Mouse (Mus musculus): ENCODE measurements around the gene Frs2. TPM values are rescaled to one million over a fixed set of nuclear protein-coding genes. Genes with fewer than 3 reads are reported as not detected.

The Frs2 gene
- polyA plus RNA-seq, 1 experiment: 36.3 TPM

- Histone ChIP-seq H3K4me1 (ENCODE audit: control insufficient read depth, insufficient read depth, low read length) (no peaks in the 10 kb centered on the region; the same call in 1 of the 2 replicates), H3K27me3 (ENCODE audit: control insufficient read depth, insufficient read depth, low read length) (no peaks in the 10 kb centered on the region), H3K4me3 (replicated peaks; ENCODE audit: insufficient read depth, low read depth, low read length) (no peak overlapping the region), H3K27ac (ENCODE audit: insufficient read depth, low read length) (no peak overlapping the region)
- TF ChIP-seq POLR2A (IDR thresholded peaks at IDR 0.05; ENCODE audit: borderline replicate concordance, insufficient read depth, low read length): no peak
- no peak for TF ChIP-seq CTCF (IDR thresholded peaks at IDR 0.05; ENCODE audit: borderline replicate concordance, insufficient read depth, low read depth, low read length)
- WGBS: 89% methylated on average over 18 of the region's 18 CpGs
- DNase-seq: no peak
These were observed 76.0 kb downstream of the Frs2 start for GRCm38 (mm10) chr10:117072191-117072888.

GRCm38 (mm10) chr10:117069109-117069508 lies 79.2 kb downstream of the Frs2 start:
- Histone ChIP-seq H3K27me3 (ENCODE audit: control insufficient read depth, insufficient read depth, low read length) (no peaks in the 10 kb centered on the region), H3K27ac (ENCODE audit: insufficient read depth, low read length) (no peak overlapping the region), H3K4me3 (replicated peaks; ENCODE audit: insufficient read depth, low read depth, low read length) (no peak overlapping the region), H3K4me1 (ENCODE audit: control insufficient read depth, insufficient read depth, low read length) (no peaks in the 10 kb centered on the region)
- DNase-seq: no peak
- 97% methylated on average over 3 of the region's 3 CpGs for WGBS
- TF ChIP-seq CTCF (IDR thresholded peaks at IDR 0.05; ENCODE audit: borderline replicate concordance, insufficient read depth, low read depth, low read length) (no peak), POLR2A (IDR thresholded peaks at IDR 0.05; ENCODE audit: borderline replicate concordance, insufficient read depth, low read length) (no peak)

- H3K27ac ChIP-seq (ENCODE audit: insufficient read depth, low read length): no peak overlapping the region
- H3K27me3 ChIP-seq (ENCODE audit: control insufficient read depth, insufficient read depth, low read length): no peaks in the 10 kb centered on the region
- no peak for DNase-seq
- 6% methylated on average over 7 of the region's 7 CpGs for WGBS
- TF ChIP-seq CTCF (IDR thresholded peaks at IDR 0.05; ENCODE audit: borderline replicate concordance, insufficient read depth, low read depth, low read length) (no peak), POLR2A (IDR thresholded peaks at IDR 0.05; ENCODE audit: borderline replicate concordance, insufficient read depth, low read length) (no peak)
- peaks cover 3% of the 10 kb centered on the region; the same call in 1 of the 2 replicates for H3K4me1 ChIP-seq (ENCODE audit: control insufficient read depth, insufficient read depth, low read length)
- peak overlapping the region; percentile 67 for H3K4me3 ChIP-seq (replicated peaks; ENCODE audit: insufficient read depth, low read depth, low read length)
These were observed 84.3 kb downstream of the Frs2 start for GRCm38 (mm10) chr10:117064076-117064475.

- no peaks in the 10 kb centered on the region for H3K27me3 ChIP-seq (ENCODE audit: control insufficient read depth, insufficient read depth, low read length)
- H3K27ac ChIP-seq (ENCODE audit: insufficient read depth, low read length): no peak within 1 kb of the TSS
- H3K4me1 ChIP-seq (ENCODE audit: control insufficient read depth, insufficient read depth, low read length): peaks cover 3% of the 10 kb centered on the region; the same call in 1 of the 2 replicates
- H3K4me3 ChIP-seq (replicated peaks; ENCODE audit: insufficient read depth, low read depth, low read length): peak within 1 kb of the TSS; percentile 67
- peak; percentile 90 to 92 for DNase-seq
- TF ChIP-seq CTCF (IDR thresholded peaks at IDR 0.05; ENCODE audit: borderline replicate concordance, insufficient read depth, low read depth, low read length) (no peak), POLR2A (IDR thresholded peaks at IDR 0.05; ENCODE audit: borderline replicate concordance, insufficient read depth, low read length) (peak; percentile 82)
- under 1% methylated on average over 68 of the region's 68 CpGs for WGBS
These were observed 84.9 kb downstream of the Frs2 start, which contains the start of gene Cct2 for GRCm38 (mm10) chr10:117063254-117064021. Gene Cct2 (minus strand): TSS chr10:117063814.

GRCm38 (mm10) chr10:117062894-117063253 lies 85.5 kb downstream of the Frs2 start:
- 2% methylated on average over 15 of the region's 15 CpGs for WGBS

GRCm38 (mm10) chr10:117055668-117056067 lies 92.7 kb downstream of the Frs2 start:
- Histone ChIP-seq H3K27me3 (ENCODE audit: control insufficient read depth, insufficient read depth, low read length) (no peaks in the 10 kb centered on the region), H3K27ac (ENCODE audit: insufficient read depth, low read length) (no peak overlapping the region), H3K4me3 (replicated peaks; ENCODE audit: insufficient read depth, low read depth, low read length) (no peak overlapping the region), H3K4me1 (ENCODE audit: control insufficient read depth, insufficient read depth, low read length) (peaks cover 3% of the 10 kb centered on the region; the same call in 1 of the 2 replicates)
- TF ChIP-seq CTCF (IDR thresholded peaks at IDR 0.05; ENCODE audit: borderline replicate concordance, insufficient read depth, low read depth, low read length): no peak
- no peak for TF ChIP-seq POLR2A (IDR thresholded peaks at IDR 0.05; ENCODE audit: borderline replicate concordance, insufficient read depth, low read length)
- no peak for DNase-seq
- 91% methylated on average over 4 of the region's 4 CpGs for WGBS

More at GRCm38 (mm10) chr10:117062894-117063253, 85.5 kb downstream of the Frs2 start:
- no peak for DNase-seq
- H3K27me3 ChIP-seq (ENCODE audit: control insufficient read depth, insufficient read depth, low read length): no peaks in the 10 kb centered on the region
- no peak for TF ChIP-seq POLR2A (IDR thresholded peaks at IDR 0.05; ENCODE audit: borderline replicate concordance, insufficient read depth, low read length)
- no peak for TF ChIP-seq CTCF (IDR thresholded peaks at IDR 0.05; ENCODE audit: borderline replicate concordance, insufficient read depth, low read depth, low read length)
- peak overlapping the region; percentile 66 for H3K4me3 ChIP-seq (replicated peaks; ENCODE audit: insufficient read depth, low read depth, low read length)
- H3K4me1 ChIP-seq (ENCODE audit: control insufficient read depth, insufficient read depth, low read length): peaks cover 3% of the 10 kb centered on the region; the same call in 1 of the 2 replicates
- no peak overlapping the region for H3K27ac ChIP-seq (ENCODE audit: insufficient read depth, low read length)

GRCm38 (mm10) chr10:117049961-117050597 lies 98.3 kb downstream of the Frs2 start:
- no peak for DNase-seq
- no peaks in the 10 kb centered on the region for H3K27me3 ChIP-seq (ENCODE audit: control insufficient read depth, insufficient read depth, low read length)
- H3K27ac ChIP-seq (ENCODE audit: insufficient read depth, low read length): no peak overlapping the region
- peaks cover 6% of the 10 kb centered on the region; the same call in 1 of the 2 replicates for H3K4me1 ChIP-seq (ENCODE audit: control insufficient read depth, insufficient read depth, low read length)
- TF ChIP-seq POLR2A (IDR thresholded peaks at IDR 0.05; ENCODE audit: borderline replicate concordance, insufficient read depth, low read length) (no peak), CTCF (IDR thresholded peaks at IDR 0.05; ENCODE audit: borderline replicate concordance, insufficient read depth, low read depth, low read length) (no peak)
- no peak overlapping the region for H3K4me3 ChIP-seq (replicated peaks; ENCODE audit: insufficient read depth, low read depth, low read length)
- 69% methylated on average over 4 of the region's 4 CpGs for WGBS

All from cerebellum, adult 2 months (tissue).